Mouse (Mus musculus) cerebellum, postnatal 14 days (tissue): ENCODE measurements around the gene Klrb1f.
"Not testable (repeated sequence)": the region's sequence is repeated elsewhere in the genome, so short reads cannot be mapped to it uniquely, and the experiment has no call there.

Experiments used
- DNase-seq, 2 experiments: peaks; one replicate each; pipeline ENCODE4 v3.0.0; 2021; ENCODE audit warnings: mixed read lengths in 2 of 2

Gene Klrb1f

GRCm38 (mm10) chr6:129048857-129049473 is 3.3 kb downstream of the Klrb1f start:
- DNase-seq: peak; percentile 15 to 28

GRCm38 (mm10) chr6:129049596-129050251 is 4.0 kb downstream of the Klrb1f start:
- no peak for DNase-seq

GRCm38 (mm10) chr6:129051086-129051485 is 5.4 kb downstream of the Klrb1f start:
- DNase-seq: no peak

- DNase-seq: no peak
Observed at GRCm38 (mm10) chr6:129051731-129052130, 6.0 kb downstream of the Klrb1f start.

- DNase-seq: no peak
Observed at GRCm38 (mm10) chr6:129056237-129056636, 10.5 kb downstream of the Klrb1f start.

- DNase-seq: no peak
Observed at GRCm38 (mm10) chr6:129058013-129058412, 12.3 kb downstream of the Klrb1f start.

GRCm38 (mm10) chr6:129065407-129065806 is 19.7 kb downstream of the Klrb1f start:
- no peak for DNase-seq

GRCm38 (mm10) chr6:129065857-129066256 is 20.2 kb downstream of the Klrb1f start:
- no peak for DNase-seq

GRCm38 (mm10) chr6:129066530-129066929 is 20.8 kb downstream of the Klrb1f start:
- no peak for DNase-seq

GRCm38 (mm10) chr6:129066986-129067385 is 21.3 kb downstream of the Klrb1f start:
- peak; percentile 14 to 28 for DNase-seq

- no peak for DNase-seq
Observed at GRCm38 (mm10) chr6:129085098-129085497, 39.4 kb downstream of the Klrb1f start.

- DNase-seq: not testable (repeated sequence)
Observed at GRCm38 (mm10) chr6:129086031-129086430, 40.3 kb downstream of the Klrb1f start.

- DNase-seq: peak; percentile 41 to 44
Observed at GRCm38 (mm10) chr6:129088161-129088560, 42.5 kb downstream of the Klrb1f start.

GRCm38 (mm10) chr6:129088596-129088995 is 42.9 kb downstream of the Klrb1f start:
- not testable (repeated sequence) for DNase-seq

- DNase-seq: peak; percentile 4 to 29
Observed at GRCm38 (mm10) chr6:129095166-129095565, 49.5 kb downstream of the Klrb1f start.

GRCm38 (mm10) chr6:129097929-129098328 is 52.2 kb downstream of the Klrb1f start:
- no peak for DNase-seq

GRCm38 (mm10) chr6:129100794-129101193 is 55.1 kb downstream of the Klrb1f start, which contains the start of gene Clec2e:
Gene Clec2e, minus strand, starts transcription at chr6:129100913.
- DNase-seq: not testable (repeated sequence)

- no peak for DNase-seq
Observed at GRCm38 (mm10) chr6:129101604-129102003, 55.9 kb downstream of the Klrb1f start.

- DNase-seq: no peak
Observed at GRCm38 (mm10) chr6:129102858-129103555, 57.3 kb downstream of the Klrb1f start.
